ENCODE assay signal across 17 mouse cellular contexts in genomic region chr9:44175957-44176356, GRCm38 (mm10). TPM values are rescaled to one million over a fixed set of nuclear protein-coding genes. Genes with fewer than 3 reads are reported as not detected.
DNase-seq lines count a peak whose midpoint lies in the region; ATAC-seq and TF ChIP-seq lines count a peak whose summit lies in the region.
"Had no signal": no experiment of that assay in that cellular context is flagged by ENCODE, and none has a peak within 500 bp of the region (broad histone marks: within the 10 kb centered on the region; RNA-seq: fewer than 3 reads in every experiment).

No protein-coding gene starts in this region.

- H3K9ac ChIP-seq in heart, embryonic 13.5 days = peak overlapping the region; percentile 5; the same call in 1 of the 2 replicates
- no peak overlapping the region for H3K9ac ChIP-seq in intestine, embryonic 16.5 days (ENCODE audit: low read depth, low read length)
- H3K9ac ChIP-seq in stomach, postnatal 0 days (ENCODE audit: low read length) = no peak overlapping the region
- H3K9ac ChIP-seq: embryonic facial prominence, embryonic 15.5 days; forebrain, embryonic 15.5 days; lung, embryonic 14.5 days; neural tube, embryonic 15.5 days had no signal

- TF ChIP-seq POLR2A in spleen, adult 2 months (IDR thresholded peaks at IDR 0.05; ENCODE audit: low read depth, low read length) = no peak

- 46% methylated on average over 1 of the region's 1 CpGs for WGBS in heart, embryonic 13.5 days
- 3% methylated on average over 1 of the region's 1 CpGs for WGBS in spleen, adult 2 months
- WGBS in intestine, embryonic 16.5 days = 70% methylated on average over 1 of the region's 1 CpGs
- WGBS in stomach, postnatal 0 days = 48% methylated on average over 1 of the region's 1 CpGs

- no peaks in the 10 kb centered on the region for H3K27me3 ChIP-seq in heart, embryonic 13.5 days (replicated peaks)
- no peaks in the 10 kb centered on the region for H3K27me3 ChIP-seq in spleen, adult 2 months (ENCODE audit: control insufficient read depth, insufficient read depth, low read length)
- no peaks in the 10 kb centered on the region for H3K27me3 ChIP-seq in intestine, embryonic 16.5 days (replicated peaks; ENCODE audit: control insufficient read depth, insufficient read depth, low read length)
- no peaks in the 10 kb centered on the region for H3K27me3 ChIP-seq in stomach, postnatal 0 days (ENCODE audit: control insufficient read depth, insufficient read depth, low read length)
- H3K27me3 ChIP-seq: embryonic facial prominence, embryonic 15.5 days; forebrain, embryonic 15.5 days; neural tube, embryonic 15.5 days had no signal

- TF ChIP-seq EP300 in stomach, postnatal 0 days (optimal IDR thresholded peaks at IDR 0.05) = no peak

- H3K4me1 ChIP-seq in heart, embryonic 13.5 days = peaks cover 49% of the 10 kb centered on the region
- H3K4me1 ChIP-seq in spleen, adult 2 months (ENCODE audit: control insufficient read depth, insufficient read depth, insufficient read length) = peaks cover 18% of the 10 kb centered on the region
- H3K4me1 ChIP-seq in intestine, embryonic 16.5 days (ENCODE audit: control insufficient read depth, insufficient read depth, low read length) = peaks cover 19% of the 10 kb centered on the region
- no peaks in the 10 kb centered on the region for H3K4me1 ChIP-seq in stomach, postnatal 0 days (replicated peaks; ENCODE audit: control insufficient read depth, insufficient read depth)
- H3K4me1 ChIP-seq: forebrain, embryonic 15.5 days; neural tube, embryonic 15.5 days had no signal

- peaks cover 37% of the 10 kb centered on the region for H3K36me3 ChIP-seq in heart, embryonic 13.5 days
- peaks cover 13% of the 10 kb centered on the region for H3K36me3 ChIP-seq in spleen, adult 2 months (ENCODE audit: control insufficient read depth, insufficient read depth, low read length)
- H3K36me3 ChIP-seq in intestine, embryonic 16.5 days (ENCODE audit: control insufficient read depth, insufficient read depth, low read length) = 0 out of 2 replicates have a peak, but pooled peaks cover 2% of the 10 kb centered on the region
- peaks cover 7% of the 10 kb centered on the region for H3K36me3 ChIP-seq in stomach, postnatal 0 days (ENCODE audit: control insufficient read depth, insufficient read depth, low read length)

- peak overlapping the region; percentile 48 for H3K4me2 ChIP-seq in heart, embryonic 13.5 days
- H3K4me2 ChIP-seq in intestine, embryonic 16.5 days (ENCODE audit: low read depth, low read length) = peak overlapping the region; percentile 39
- peak overlapping the region; percentile 25; the same call in 1 of the 2 replicates for H3K4me2 ChIP-seq in stomach, postnatal 0 days (replicated peaks; ENCODE audit: low read depth)
- H3K4me2 ChIP-seq: embryonic facial prominence, embryonic 15.5 days; forebrain, embryonic 15.5 days; lung, embryonic 14.5 days; neural tube, embryonic 15.5 days had no signal

- H3K4me3 ChIP-seq in heart, embryonic 13.5 days = no peak overlapping the region
- H3K4me3 ChIP-seq in spleen, adult 2 months (ENCODE audit: extremely low read depth, insufficient read depth, insufficient read length) = no peak overlapping the region
- H3K4me3 ChIP-seq in intestine, embryonic 16.5 days (ENCODE audit: low read length) = peak overlapping the region; percentile 1; the same call in 1 of the 2 replicates
- no peak overlapping the region for H3K4me3 ChIP-seq in stomach, postnatal 0 days (ENCODE audit: low read depth, low read length)
- H3K4me3 ChIP-seq: embryonic facial prominence, embryonic 15.5 days; forebrain, embryonic 15.5 days; neural tube, embryonic 15.5 days had no signal

- H3K27ac ChIP-seq in heart, embryonic 13.5 days (replicated peaks) = peak overlapping the region; percentile 85
- H3K27ac ChIP-seq in spleen, adult 2 months (ENCODE audit: insufficient read depth, low read length) = peak overlapping the region; percentile 4; the same call in 1 of the 2 replicates
- peak overlapping the region; percentile 80 for H3K27ac ChIP-seq in intestine, embryonic 16.5 days (ENCODE audit: low read length)
- H3K27ac ChIP-seq in stomach, postnatal 0 days (replicated peaks) = no peak overlapping the region
- H3K27ac ChIP-seq: embryonic facial prominence, embryonic 15.5 days; forebrain, embryonic 15.5 days; neural tube, embryonic 15.5 days had no signal

- ATAC-seq in heart, embryonic 13.5 days (ENCODE audit: extremely low read depth, insufficient number of reproducible peaks, low FRiP score, low TSS enrichment) = no peak
- peak; percentile 39 for ATAC-seq in intestine, embryonic 16.5 days
- ATAC-seq in stomach, postnatal 0 days (ENCODE audit: low FRiP score, low TSS enrichment) = no peak
- ATAC-seq: activated CD4-positive, CD25-positive, alpha-beta regulatory T cell, adult 4 months; forebrain, embryonic 15.5 days; hindbrain, embryonic 16.5 days had no signal

- TF ChIP-seq CTCF in spleen, adult 2 months (IDR thresholded peaks at IDR 0.05; ENCODE audit: extremely low read depth, insufficient read depth, insufficient read length, insufficient replicate concordance) = no peak
- TF ChIP-seq CTCF in stomach, postnatal 0 days (IDR thresholded peaks at IDR 0.05; ENCODE audit: low read depth) = no peak

- H3K9me3 ChIP-seq in heart, embryonic 13.5 days = no peaks in the 10 kb centered on the region
- H3K9me3 ChIP-seq in intestine, embryonic 16.5 days (ENCODE audit: control insufficient read depth, low read length) = no peaks in the 10 kb centered on the region
- H3K9me3 ChIP-seq in stomach, postnatal 0 days (ENCODE audit: control insufficient read depth, low read length) = no peaks in the 10 kb centered on the region
- H3K9me3 ChIP-seq: forebrain, embryonic 15.5 days; neural tube, embryonic 15.5 days had no signal

- DNase-seq in heart, adult 18-20 months = no peak
- no peak for DNase-seq in spleen, adult 2 months (ENCODE audit: low read depth in 1 of 2, low spot score in 2 of 2)
- no peak for DNase-seq in spleen, adult 12 weeks (ENCODE audit: low spot score)
- no peak for DNase-seq in stomach, postnatal 0 days (ENCODE audit: low spot score)
- DNase-seq in layer of hippocampus, adult 11-12 months (ENCODE audit: low spot score) = no peak
- DNase-seq in spleen, postnatal 4 days (ENCODE audit: low spot score in 2 of 2) = no peak
- DNase-seq: adrenal gland, postnatal 36 days; gastrocnemius, postnatal 10 days; right cerebral cortex, adult 18-20 months had no signal

RNA-seq across cellular contexts. Expression of gene Mcam, which starts 41.7 kb away (rescaled TPM):
- 112 and 127 TPM in 2 replicates for polyA plus RNA-seq in heart, embryonic 13.5 days (2015; fragmentation: Nextera tagmentation; extraction: Ambion mirVana)
- 10 to 100 TPM; 31.0 to 38.6 TPM for total RNA-seq in heart, adult 18-20 months (2021)
- 12.7 and 13.9 TPM in 2 replicates for polyA plus RNA-seq in spleen, adult 2 months (2012; rRNA removed)
- 42.9 and 45.1 TPM in 2 replicates for polyA plus RNA-seq in intestine, embryonic 16.5 days (2015; fragmentation: Nextera tagmentation; extraction: Ambion mirVana)
- polyA plus RNA-seq in stomach, postnatal 0 days (2015; fragmentation: Nextera tagmentation; extraction: Ambion mirVana) = 43.9 and 44.5 TPM in 2 replicates

RNA-seq across cellular contexts. Expression of gene Cbl, which starts 57.9 kb away (rescaled TPM):
- polyA plus RNA-seq in heart, embryonic 13.5 days (2015; fragmentation: Nextera tagmentation; extraction: Ambion mirVana) = 10.4 and 11.9 TPM in 2 replicates
- 10 to 100 TPM; 18.0 to 18.5 TPM for total RNA-seq in heart, adult 18-20 months (2021)
- polyA plus RNA-seq in spleen, adult 2 months (2012; rRNA removed) = 16.1 and 20.3 TPM in 2 replicates
- polyA plus RNA-seq in intestine, embryonic 16.5 days (2015; fragmentation: Nextera tagmentation; extraction: Ambion mirVana) = 10.9 and 11.2 TPM in 2 replicates
- 4.9 and 5.7 TPM in 2 replicates for polyA plus RNA-seq in stomach, postnatal 0 days (2015; fragmentation: Nextera tagmentation; extraction: Ambion mirVana)
